Mouse (Mus musculus): ENCODE results near the gene Kctd20. TPM values are rescaled to one million over a fixed set of nuclear protein-coding genes. Genes with fewer than 3 reads are reported as not detected.

Kctd20 gene
- polyA plus RNA-seq, 1 experiment = 30.8 TPM

GRCm38 (mm10) chr17:28943740-28944139 is 8.0 kb upstream of the Kctd20 start, which contains the start of gene Pxt1:
Pxt1 (minus strand) TSS chr17:28943840.
- WGBS = 91% methylated on average over 7 of the region's 7 CpGs
- Histone ChIP-seq H3K4me1 (ENCODE audit: control insufficient read depth, insufficient read depth, low read length) (no peaks in the 10 kb centered on the region), H3K27ac (ENCODE audit: insufficient read depth, low read depth, low read length) (no peak within 1 kb of the TSS), H3K36me3 (ENCODE audit: control insufficient read depth, insufficient read depth, low read length) (no peaks in the 10 kb centered on the region), H3K4me3 (ENCODE audit: insufficient read depth, low read depth, low read length) (no peak within 1 kb of the TSS), H3K27me3 (replicated peaks; ENCODE audit: control insufficient read depth, insufficient read depth, low read length) (no peaks in the 10 kb centered on the region)
- TF ChIP-seq CTCF (conservative IDR thresholded peaks at IDR 0.05; ENCODE audit: insufficient read depth, insufficient read length, low read depth, low read length) (no peak), POLR2A (IDR thresholded peaks at IDR 0.05; ENCODE audit: low read depth, low read length) (no peak)
- no peak for DNase-seq

- Histone ChIP-seq H3K4me1 (ENCODE audit: control insufficient read depth, insufficient read depth, low read length) (no peaks in the 10 kb centered on the region), H3K27me3 (replicated peaks; ENCODE audit: control insufficient read depth, insufficient read depth, low read length) (no peaks in the 10 kb centered on the region), H3K36me3 (ENCODE audit: control insufficient read depth, insufficient read depth, low read length) (no peaks in the 10 kb centered on the region), H3K27ac (ENCODE audit: insufficient read depth, low read depth, low read length) (no peak overlapping the region), H3K4me3 (ENCODE audit: insufficient read depth, low read depth, low read length) (no peak overlapping the region)
- no peak for TF ChIP-seq POLR2A (IDR thresholded peaks at IDR 0.05; ENCODE audit: low read depth, low read length)
- TF ChIP-seq CTCF (conservative IDR thresholded peaks at IDR 0.05; ENCODE audit: insufficient read depth, insufficient read length, low read depth, low read length) = no peak
- DNase-seq = peak; percentile 85
- WGBS = 65% methylated on average over 7 of the region's 7 CpGs
Measured at GRCm38 (mm10) chr17:28944481-28944880, 7.3 kb upstream of the Kctd20 start.

GRCm38 (mm10) chr17:28947011-28947939 is 4.5 kb upstream of the Kctd20 start:
- H3K4me3 ChIP-seq (ENCODE audit: insufficient read depth, low read depth, low read length) = no peak overlapping the region
- DNase-seq = no peak
- H3K36me3 ChIP-seq (ENCODE audit: control insufficient read depth, insufficient read depth, low read length) = no peaks in the 10 kb centered on the region
- H3K4me1 ChIP-seq (ENCODE audit: control insufficient read depth, insufficient read depth, low read length) = peaks cover 6% of the 10 kb centered on the region; the same call in 1 of the 2 replicates
- H3K27ac ChIP-seq (ENCODE audit: insufficient read depth, low read depth, low read length) = no peak overlapping the region
- no peaks in the 10 kb centered on the region for H3K27me3 ChIP-seq (replicated peaks; ENCODE audit: control insufficient read depth, insufficient read depth, low read length)
- WGBS = 92% methylated on average over 19 of the region's 19 CpGs
- TF ChIP-seq CTCF (conservative IDR thresholded peaks at IDR 0.05; ENCODE audit: insufficient read depth, insufficient read length, low read depth, low read length) = 0 out of 2 replicates have a peak, but pooled peaks have one; percentile 9
- TF ChIP-seq POLR2A (IDR thresholded peaks at IDR 0.05; ENCODE audit: low read depth, low read length) = no peak

- H3K4me3 ChIP-seq (ENCODE audit: insufficient read depth, low read depth, low read length) = no peak overlapping the region
- WGBS = 37% methylated on average over 4 of the region's 4 CpGs
- H3K27ac ChIP-seq (ENCODE audit: insufficient read depth, low read depth, low read length) = no peak overlapping the region
- peak; percentile 36 for DNase-seq
- H3K4me1 ChIP-seq (ENCODE audit: control insufficient read depth, insufficient read depth, low read length) = peaks cover 9% of the 10 kb centered on the region; the same call in 1 of the 2 replicates
- no peaks in the 10 kb centered on the region for H3K27me3 ChIP-seq (replicated peaks; ENCODE audit: control insufficient read depth, insufficient read depth, low read length)
- no peaks in the 10 kb centered on the region for H3K36me3 ChIP-seq (ENCODE audit: control insufficient read depth, insufficient read depth, low read length)
- TF ChIP-seq POLR2A (IDR thresholded peaks at IDR 0.05; ENCODE audit: low read depth, low read length) (no peak), CTCF (conservative IDR thresholded peaks at IDR 0.05; ENCODE audit: insufficient read depth, insufficient read length, low read depth, low read length) (no peak)
Measured at GRCm38 (mm10) chr17:28948661-28949060, 3.1 kb upstream of the Kctd20 start.

GRCm38 (mm10) chr17:28950751-28951150 is 999 bp upstream of the Kctd20 start:
- WGBS = 76% methylated on average over 4 of the region's 4 CpGs
- no peaks in the 10 kb centered on the region for H3K36me3 ChIP-seq (ENCODE audit: control insufficient read depth, insufficient read depth, low read length)
- no peak for DNase-seq

GRCm38 (mm10) chr17:28953251-28953650 is 1.5 kb downstream of the Kctd20 start:
- H3K36me3 ChIP-seq (ENCODE audit: control insufficient read depth, insufficient read depth, low read length) = no peaks in the 10 kb centered on the region
- peak overlapping the region; percentile 58 for H3K4me3 ChIP-seq (ENCODE audit: insufficient read depth, low read depth, low read length)
- H3K4me1 ChIP-seq (ENCODE audit: control insufficient read depth, insufficient read depth, low read length) = peaks cover 13% of the 10 kb centered on the region; the same call in 1 of the 2 replicates
- peak overlapping the region; percentile 71 for H3K27ac ChIP-seq (ENCODE audit: insufficient read depth, low read depth, low read length)
- no peaks in the 10 kb centered on the region for H3K27me3 ChIP-seq (replicated peaks; ENCODE audit: control insufficient read depth, insufficient read depth, low read length)
- WGBS = 2% methylated on average over 9 of the region's 9 CpGs
- TF ChIP-seq CTCF (conservative IDR thresholded peaks at IDR 0.05; ENCODE audit: insufficient read depth, insufficient read length, low read depth, low read length) (no peak), POLR2A (IDR thresholded peaks at IDR 0.05; ENCODE audit: low read depth, low read length) (no peak)
- DNase-seq = peak; percentile 23

More at GRCm38 (mm10) chr17:28950751-28951150, 999 bp upstream of the Kctd20 start:
- H3K4me3 ChIP-seq (ENCODE audit: insufficient read depth, low read depth, low read length) = no peak overlapping the region
- peaks cover 13% of the 10 kb centered on the region; the same call in 1 of the 2 replicates for H3K4me1 ChIP-seq (ENCODE audit: control insufficient read depth, insufficient read depth, low read length)
- no peaks in the 10 kb centered on the region for H3K27me3 ChIP-seq (replicated peaks; ENCODE audit: control insufficient read depth, insufficient read depth, low read length)
- TF ChIP-seq CTCF (conservative IDR thresholded peaks at IDR 0.05; ENCODE audit: insufficient read depth, insufficient read length, low read depth, low read length) (no peak), POLR2A (IDR thresholded peaks at IDR 0.05; ENCODE audit: low read depth, low read length) (no peak)
- H3K27ac ChIP-seq (ENCODE audit: insufficient read depth, low read depth, low read length) = no peak overlapping the region

- H3K27me3 ChIP-seq (replicated peaks; ENCODE audit: control insufficient read depth, insufficient read depth, low read length) = no peaks in the 10 kb centered on the region
- DNase-seq = no peak
- H3K36me3 ChIP-seq (ENCODE audit: control insufficient read depth, insufficient read depth, low read length) = no peaks in the 10 kb centered on the region
- peaks cover 13% of the 10 kb centered on the region; the same call in 1 of the 2 replicates for H3K4me1 ChIP-seq (ENCODE audit: control insufficient read depth, insufficient read depth, low read length)
- H3K27ac ChIP-seq (ENCODE audit: insufficient read depth, low read depth, low read length) = no peak overlapping the region
- H3K4me3 ChIP-seq (ENCODE audit: insufficient read depth, low read depth, low read length) = no peak overlapping the region
- WGBS = 93% methylated on average over 9 of the region's 9 CpGs
- no peak for TF ChIP-seq POLR2A (IDR thresholded peaks at IDR 0.05; ENCODE audit: low read depth, low read length)
- no peak for TF ChIP-seq CTCF (conservative IDR thresholded peaks at IDR 0.05; ENCODE audit: insufficient read depth, insufficient read length, low read depth, low read length)
Measured at GRCm38 (mm10) chr17:28954416-28954815, 2.7 kb downstream of the Kctd20 start.
